Mouse (Mus musculus) urinary bladder, postnatal 36 days (tissue): ENCODE results near the gene Cd63.

ENCODE experiments used
- DNase-seq, 2 experiments: peaks; one replicate each; pipeline ENCODE4 v3.0.0; 2022; ENCODE audit warnings: low spot score in 2 of 2, mixed read lengths in 1 of 2

Cd63 gene

DNA sequence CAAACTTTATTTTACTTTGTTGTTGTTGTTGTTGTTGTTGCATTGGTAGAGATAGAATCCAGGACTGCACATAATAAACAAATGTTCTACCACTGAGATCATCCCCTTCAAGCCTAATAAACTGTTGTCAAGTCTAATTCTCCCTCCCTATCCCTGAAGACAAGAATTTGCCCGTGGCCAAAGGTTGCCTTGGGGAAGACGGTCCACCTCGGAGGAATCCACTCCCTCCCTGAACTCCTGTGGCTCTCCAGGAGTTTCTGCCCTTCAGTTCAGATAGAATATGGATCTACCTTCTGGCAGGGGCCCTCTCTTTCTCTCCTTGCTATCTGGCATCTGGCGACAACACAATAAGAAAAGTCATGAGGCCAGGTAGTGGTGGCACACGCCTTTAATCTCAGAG, 4.0 kb downstream of the Cd63 start:
- no peak for DNase-seq

GRCm38 (mm10) chr10:128908778-128909448, 8.1 kb downstream of the Cd63 start:
- DNase-seq: no peak

DNA sequence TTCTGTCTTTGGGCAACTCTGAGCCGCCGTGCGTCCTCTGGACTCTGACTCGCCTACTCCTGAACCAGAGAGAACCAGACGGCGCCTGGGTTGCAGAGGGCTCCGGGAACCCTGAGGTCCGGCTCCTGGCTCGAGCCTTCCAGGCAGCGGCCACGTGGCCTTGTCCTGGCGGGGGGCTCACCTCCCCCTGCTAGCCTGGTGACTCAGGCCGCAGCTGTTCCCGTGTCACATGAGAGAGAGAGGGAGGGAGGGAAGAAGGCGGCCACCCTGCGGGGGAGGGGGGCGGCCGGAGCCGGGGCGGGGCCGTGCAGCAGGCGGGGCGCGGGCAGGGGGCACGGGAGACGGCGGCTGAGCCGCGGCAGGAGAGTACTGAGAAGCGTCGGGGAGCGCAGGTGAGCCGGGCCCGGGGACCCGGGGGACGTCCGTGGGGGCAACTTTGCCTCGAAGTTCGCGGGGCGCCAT, 8.8 kb downstream of the Cd63 start:
- DNase-seq: peak; percentile 80 to 88

- DNase-seq: peak in 1 of 2 experiments; percentile 62
These were observed 9.5 kb downstream of the Cd63 start for GRCm38 (mm10) chr10:128910066-128910841.

- DNase-seq: no peak
These were observed 10.6 kb downstream of the Cd63 start for GRCm38 (mm10) chr10:128911430-128911829.

DNA sequence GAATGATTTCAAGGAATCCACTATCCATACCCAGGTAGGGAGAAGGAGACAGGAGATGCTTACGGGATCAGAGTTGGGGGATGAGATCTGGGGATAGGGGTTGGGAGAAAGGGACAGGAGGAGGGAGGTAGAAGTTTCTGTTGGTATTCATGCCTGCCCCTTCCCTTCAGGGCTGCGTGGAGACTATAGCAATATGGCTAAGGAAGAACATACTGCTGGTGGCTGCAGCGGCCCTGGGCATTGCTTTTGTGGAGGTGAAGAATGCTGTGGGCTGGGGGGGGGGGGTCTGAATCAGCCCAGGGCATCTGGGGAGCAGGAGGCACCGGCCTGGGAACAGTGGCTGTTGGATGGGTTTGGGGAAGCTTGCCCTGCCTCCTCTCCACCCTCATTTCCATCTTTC, 11.5 kb downstream of the Cd63 start:
- DNase-seq: no peak

DNA sequence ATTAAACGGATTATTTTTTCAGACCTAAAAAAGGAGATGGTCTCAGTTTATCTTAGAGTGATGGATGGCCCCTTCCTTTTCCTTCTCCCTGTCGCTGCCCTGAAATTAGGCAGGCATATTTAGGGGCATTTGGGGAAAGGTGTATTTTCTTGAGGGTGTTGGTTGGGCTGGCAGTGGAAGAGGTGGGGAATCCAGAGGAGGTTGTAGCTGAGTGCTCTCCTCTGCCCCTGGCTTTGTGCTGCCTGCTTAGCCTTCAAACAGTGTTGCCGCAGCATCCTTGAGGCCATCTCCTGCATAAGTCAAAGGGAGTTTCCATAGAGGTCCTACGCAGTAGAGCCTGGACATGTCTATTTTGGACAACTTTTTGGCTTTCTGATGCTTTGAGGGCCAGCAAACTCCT, 12.0 kb downstream of the Cd63 start:
- DNase-seq: no peak

DNA sequence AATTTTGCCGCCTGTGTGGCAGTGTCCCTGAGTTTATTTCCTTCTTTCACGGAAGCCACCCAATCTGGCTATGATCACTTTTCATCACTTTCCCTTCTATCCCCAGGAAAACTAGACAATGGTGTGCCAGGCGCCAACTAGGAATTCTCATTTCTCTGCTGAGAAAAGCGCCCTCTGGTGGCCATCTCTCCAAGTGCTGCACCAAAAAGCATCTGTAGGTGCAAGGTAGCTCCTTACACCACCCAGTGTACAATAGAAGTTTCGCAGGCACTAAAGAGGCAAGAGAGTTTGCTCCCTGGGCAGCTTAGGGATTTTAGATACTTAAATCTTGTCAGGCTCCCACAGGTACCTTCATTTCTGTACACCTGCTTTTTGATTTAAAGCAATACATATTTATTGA, 12.4 kb downstream of the Cd63 start:
- peak; percentile 78 to 85 for DNase-seq

DNA sequence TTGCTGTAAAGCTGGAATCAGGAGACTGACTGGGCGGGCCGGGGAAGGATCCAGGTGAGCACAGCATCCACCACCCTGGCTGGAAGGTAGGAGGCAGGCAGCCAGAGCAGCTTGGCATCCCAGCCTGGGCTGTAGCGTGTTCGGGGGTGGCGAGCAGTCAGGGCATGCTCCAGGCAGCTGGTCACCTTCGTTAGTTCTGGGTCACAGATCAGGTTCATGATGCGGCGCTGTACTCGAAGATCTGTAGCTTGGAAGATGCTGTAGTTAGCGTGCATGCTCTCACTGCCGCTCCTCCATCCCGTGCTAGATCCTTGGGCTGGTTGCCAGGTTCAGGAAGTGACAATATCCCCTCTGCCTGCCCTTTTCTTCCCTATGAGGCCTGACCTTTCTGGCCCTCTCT, 12.9 kb downstream of the Cd63 start:
- no peak for DNase-seq

DNA sequence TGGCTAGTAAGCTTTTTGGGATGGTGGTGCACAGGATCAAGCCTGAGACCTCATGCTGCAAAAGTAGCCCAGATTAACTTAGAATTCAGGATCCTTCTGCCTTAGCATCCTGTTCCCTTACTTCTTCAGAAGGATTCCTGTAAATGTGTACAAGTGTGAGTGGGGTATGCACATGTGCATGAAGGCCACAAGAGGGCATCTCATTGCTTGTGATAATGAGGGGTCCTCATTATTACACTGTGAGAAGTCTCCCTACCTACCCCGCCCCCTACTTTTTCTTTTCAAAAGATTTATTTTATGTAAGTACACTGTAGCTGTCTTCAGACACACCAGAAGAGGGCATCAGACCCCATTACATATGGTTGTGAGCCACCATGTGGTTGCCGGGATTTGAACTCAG, 14.8 kb downstream of the Cd63 start:
- DNase-seq: no peak

GRCm38 (mm10) chr10:128916665-128917064, 15.9 kb downstream of the Cd63 start:
- no peak for DNase-seq

DNA sequence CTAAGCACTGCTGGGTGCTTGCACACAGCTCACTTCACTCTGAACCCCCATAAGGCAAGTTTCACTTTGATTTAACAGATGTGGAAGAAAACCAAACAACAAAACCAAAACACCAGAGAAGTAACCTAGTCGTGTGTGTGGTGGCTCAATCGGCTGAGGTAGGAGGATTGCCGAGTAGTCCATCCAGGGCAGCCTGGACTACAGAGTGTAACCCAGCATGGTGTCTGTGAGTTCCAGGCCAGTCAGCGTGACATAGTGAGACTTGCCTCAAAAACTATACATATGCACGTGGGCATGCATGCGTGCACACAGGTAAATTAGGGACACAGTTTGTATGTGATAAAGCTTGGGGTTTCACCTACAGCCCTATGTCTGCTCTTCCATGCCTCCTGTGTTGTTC, 16.6 kb downstream of the Cd63 start:
- DNase-seq: no peak

GRCm38 (mm10) chr10:128918246-128918645, 17.5 kb downstream of the Cd63 start:
- no peak for DNase-seq

DNA sequence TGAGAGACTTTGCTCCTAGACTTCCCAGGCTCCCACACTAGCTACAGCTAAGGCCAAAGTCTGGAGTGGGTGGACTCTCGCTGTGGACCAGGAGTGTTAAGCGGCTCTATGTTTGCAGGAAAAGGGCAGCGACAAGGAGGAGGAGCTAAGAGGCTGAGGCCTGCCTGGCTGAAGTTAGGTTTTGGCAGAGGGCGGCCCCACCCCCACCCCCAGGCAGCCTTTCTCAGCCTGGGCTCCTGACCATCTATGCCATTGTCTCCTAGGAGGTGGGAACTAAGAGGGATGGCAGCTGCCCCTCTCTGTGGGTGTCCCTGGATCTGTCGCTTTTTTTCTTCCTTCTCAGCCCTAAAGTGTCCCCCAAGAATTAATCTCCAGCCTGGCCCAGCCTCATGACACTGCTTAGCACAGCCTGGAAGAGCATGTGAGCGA, 18.4 kb downstream of the Cd63 start:
- no peak for DNase-seq

- DNase-seq: no peak
These were observed 19.2 kb downstream of the Cd63 start for GRCm38 (mm10) chr10:128919966-128920365.

- DNase-seq: no peak
These were observed 20.0 kb downstream of the Cd63 start for GRCm38 (mm10) chr10:128920736-128921161.

DNA sequence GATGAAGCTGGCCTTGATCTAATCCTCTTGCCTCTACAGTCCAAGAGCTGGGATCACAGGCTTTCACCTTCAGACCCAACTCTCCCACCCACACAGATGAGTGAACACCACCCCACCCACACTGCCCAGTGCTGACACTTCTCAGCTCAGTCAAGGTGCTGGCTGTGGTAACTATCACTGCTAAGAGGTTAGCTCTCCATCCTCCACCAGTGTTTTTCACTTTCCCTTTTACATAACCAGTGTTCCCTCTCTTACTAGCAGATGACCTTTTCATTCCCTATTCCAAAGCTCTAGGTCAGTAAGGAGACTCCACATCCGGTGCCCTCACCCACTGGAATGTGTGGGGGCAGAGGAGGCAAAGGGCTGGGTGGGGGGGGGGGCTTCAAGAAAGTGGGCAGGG, 20.5 kb downstream of the Cd63 start:
- no peak for DNase-seq

DNA sequence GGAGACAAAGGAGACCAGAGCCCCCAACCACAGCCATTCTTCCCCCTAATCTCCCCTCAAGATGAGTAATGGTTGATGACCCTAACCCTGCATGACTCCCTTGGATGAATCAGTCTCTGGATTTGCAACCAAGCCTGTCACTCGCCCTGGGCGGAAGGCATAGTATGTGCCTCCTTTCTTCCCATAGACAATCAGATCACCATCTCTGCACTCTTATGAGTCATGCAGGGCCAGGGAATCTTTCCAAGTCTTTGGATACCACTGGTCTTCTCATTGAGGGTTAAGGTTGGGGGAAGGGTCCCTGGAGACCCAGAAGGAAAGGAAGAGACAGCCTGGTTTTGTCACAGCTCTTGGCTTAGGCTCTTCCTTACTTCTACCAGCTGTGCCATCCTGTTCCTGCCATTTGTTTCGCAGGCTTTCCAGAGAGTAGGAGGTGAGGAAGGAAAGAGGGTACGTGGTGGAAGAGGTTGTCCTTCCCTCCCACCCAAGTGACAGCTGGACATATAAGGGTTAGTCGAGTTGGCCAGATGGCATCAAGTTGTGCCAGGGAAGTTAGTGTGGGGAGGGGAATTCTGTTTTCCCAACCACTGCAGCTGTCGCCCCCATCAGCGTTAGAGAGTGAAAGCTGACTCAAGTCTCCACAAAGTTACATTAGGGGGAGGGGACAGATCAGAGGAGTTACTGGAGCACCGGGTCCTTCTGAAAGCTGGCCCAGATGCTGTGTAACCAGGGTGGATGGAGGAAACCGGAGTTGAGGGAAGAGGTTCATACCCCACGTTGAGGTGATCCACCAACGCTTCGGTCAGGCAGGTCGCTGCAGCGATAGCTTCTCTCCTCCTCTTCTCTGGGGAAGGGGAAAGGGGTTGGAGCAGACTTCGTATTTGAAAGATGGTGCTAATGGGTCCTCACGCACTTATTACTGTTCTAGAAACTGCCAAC, 21.4 kb downstream of the Cd63 start:
- DNase-seq: no peak

GRCm38 (mm10) chr10:128922822-128923012, 21.9 kb downstream of the Cd63 start, which contains the start of gene Rdh5:
TSS of gene Rdh5 (minus strand) at chr10:128922888.
- no peak for DNase-seq

GRCm38 (mm10) chr10:128923013-128923691, 22.4 kb downstream of the Cd63 start:
- DNase-seq: peak; percentile 93 to 97

DNA sequence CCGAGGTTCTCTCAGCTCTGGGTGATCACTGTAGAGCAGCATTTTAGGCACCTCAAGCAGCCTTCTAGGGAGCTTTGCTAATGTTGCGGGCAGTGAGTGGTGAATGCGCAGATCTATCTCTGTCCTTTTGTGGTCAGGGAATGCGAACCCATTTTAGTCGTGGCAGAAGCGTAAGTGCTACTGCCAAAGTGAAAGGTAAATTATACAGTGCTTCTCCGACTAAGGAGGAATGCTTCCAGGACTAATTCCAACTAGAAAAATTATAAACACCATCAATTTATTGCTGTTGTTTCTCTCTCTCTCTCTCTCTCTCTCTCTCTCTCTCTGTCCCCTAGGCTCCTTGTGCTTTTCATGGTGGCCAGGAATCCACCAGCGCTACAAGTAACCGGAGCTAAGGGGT, 23.1 kb downstream of the Cd63 start, which contains the start of gene Bloc1s1:
Gene Bloc1s1 (minus strand): TSS at position 101 of the 400 bp plus-strand sequence.
- DNase-seq: no peak

GRCm38 (mm10) chr10:128928356-128928755, 27.6 kb downstream of the Cd63 start:
- DNase-seq: no peak
